Mouse (Mus musculus) left cerebral cortex, postnatal 10 days (tissue): Measurements from ENCODE around the gene Arl14ep. TPM values are rescaled to one million over a fixed set of nuclear protein-coding genes. Genes with fewer than 3 reads are reported as not detected.
"Not testable (repeated sequence)": the region's sequence is repeated elsewhere in the genome, so short reads cannot be mapped to it uniquely, and the experiment has no call there.

Experiments used
- DNase-seq, 2 experiments: peaks; one replicate each; pipeline ENCODE4 v3.0.0; 2021 to 2022; ENCODE audit warnings: low spot score in 2 of 2, mixed read lengths in 1 of 2; ENCODE audit errors: extremely low spot score in 1 of 2
- intact Hi-C: fragments of 180-260 bp; cut with DNase I; formaldehyde crosslinking; loops from one replicate; pipeline ENCODE4 v1.15.1; 2025
- total RNA-seq, 2 experiments: library from RNA; stranded (reverse); gene quantifications; 2 replicates each; pipeline ENCODE4 v1.2.3; 2021

Arl14ep gene
- 10 to 100 TPM; 40.5 to 40.8 TPM for total RNA-seq

DNA sequence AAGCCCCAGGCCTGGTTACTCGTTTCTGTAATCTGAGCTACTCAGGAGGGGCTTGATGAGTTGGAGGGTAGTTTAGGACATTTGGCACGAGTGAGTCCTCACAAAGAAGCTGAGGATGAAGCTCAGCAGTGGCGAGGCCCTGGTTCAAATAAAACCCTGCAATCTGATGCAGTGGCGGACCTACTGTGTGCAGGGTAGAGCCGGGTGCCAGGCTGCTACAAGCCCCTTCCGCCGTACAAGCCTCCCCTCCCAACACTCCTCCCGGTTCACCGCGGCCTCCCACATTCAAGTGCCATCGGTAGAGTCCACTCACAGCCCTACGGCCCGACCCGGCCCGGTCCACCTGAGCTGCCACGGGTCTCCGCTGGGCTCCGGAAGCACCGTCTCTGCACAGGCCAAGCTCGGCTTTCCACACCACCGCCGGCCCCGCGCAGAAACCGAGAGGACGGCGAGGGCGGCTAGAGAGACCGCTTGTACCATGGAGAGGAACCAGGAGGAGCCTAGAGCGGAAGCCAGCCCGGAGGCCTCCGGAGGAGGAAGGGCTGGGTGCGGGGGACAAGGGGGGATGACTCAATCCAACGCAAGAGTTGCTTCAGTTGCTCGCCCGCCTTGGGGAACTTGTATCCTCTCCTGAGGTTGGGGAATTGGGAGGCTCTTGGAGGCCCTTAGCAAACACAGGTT, at the start of gene Arl14ep:
Gene Arl14ep, minus strand, starts transcription at position 466 of the 681 bp plus-strand sequence.
- peak; percentile 77 to 92 for DNase-seq
- intact Hi-C loops, result loop anchor here (10.0 kb wide), 1 partner anchor 321 kb away; the partner anchor contains the start of gene Kcna4

DNA sequence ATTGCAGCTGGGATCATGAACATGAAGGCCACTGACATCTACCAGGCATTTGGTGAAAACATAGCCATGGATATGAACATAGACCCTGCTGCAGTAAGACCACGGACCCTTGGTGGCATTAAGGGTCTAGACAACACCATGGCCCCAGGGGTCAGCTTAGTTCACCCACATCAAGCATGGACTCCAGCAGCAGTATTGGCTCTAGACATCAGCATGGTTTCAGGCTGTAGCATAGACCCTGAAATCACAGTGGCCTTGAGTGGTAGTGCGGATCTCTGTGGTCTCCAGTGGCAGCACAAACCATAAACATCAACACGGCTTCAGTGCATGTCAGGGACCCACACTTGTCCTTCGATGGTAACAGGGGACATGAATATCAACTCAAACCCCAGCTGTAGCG, 48.5 kb upstream of the Arl14ep start:
- no peak for DNase-seq
- intact Hi-C loops, result no loop called here

DNA sequence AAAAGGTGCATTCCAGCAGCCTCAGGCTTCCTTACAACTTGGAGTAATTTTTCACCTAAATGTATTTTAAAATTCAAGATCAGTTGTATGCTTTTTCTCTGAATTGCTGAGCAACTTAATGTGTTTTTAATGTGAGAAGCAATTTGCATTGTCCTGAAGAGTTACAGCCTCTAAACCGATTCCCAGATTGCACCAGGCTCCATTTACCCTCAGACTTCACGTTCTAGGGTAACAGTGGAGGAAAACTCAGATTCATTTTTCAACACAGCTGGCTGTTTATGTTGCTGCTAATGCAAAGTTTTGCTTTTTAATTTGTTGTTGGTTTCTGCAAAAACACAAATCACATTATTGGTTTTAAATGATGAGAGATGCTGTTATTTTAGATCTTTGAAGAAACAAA, 45.1 kb upstream of the Arl14ep start:
- DNase-seq, result no peak
- intact Hi-C loops, result no loop called here

DNA sequence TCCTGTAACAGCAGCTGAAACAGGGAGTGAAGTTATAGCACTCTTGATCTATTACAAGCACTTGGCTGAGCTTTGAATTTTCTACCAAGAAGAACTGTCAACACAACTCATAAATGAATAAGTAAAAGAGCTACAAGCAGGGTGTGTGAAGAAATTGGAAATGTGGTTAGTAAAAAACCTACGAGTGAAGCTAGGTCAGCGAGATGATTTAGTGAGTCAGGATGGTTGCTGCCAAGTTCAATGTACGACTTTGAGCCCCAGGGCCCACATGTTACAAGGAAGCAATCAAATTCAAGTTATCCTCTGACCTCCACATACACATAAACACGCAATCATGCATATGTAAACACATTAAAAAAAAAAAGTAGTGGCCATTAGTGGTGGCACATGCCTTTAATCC, 38.9 kb upstream of the Arl14ep start:
- intact Hi-C loops, result no loop called here
- DNase-seq, result no peak

GRCm38 (mm10) chr2:107012318-107012717, 38.1 kb upstream of the Arl14ep start:
- intact Hi-C loops, result no loop called here
- DNase-seq, result no peak

GRCm38 (mm10) chr2:107010160-107010559, 35.9 kb upstream of the Arl14ep start:
- intact Hi-C loops, result no loop called here
- no peak for DNase-seq

DNA sequence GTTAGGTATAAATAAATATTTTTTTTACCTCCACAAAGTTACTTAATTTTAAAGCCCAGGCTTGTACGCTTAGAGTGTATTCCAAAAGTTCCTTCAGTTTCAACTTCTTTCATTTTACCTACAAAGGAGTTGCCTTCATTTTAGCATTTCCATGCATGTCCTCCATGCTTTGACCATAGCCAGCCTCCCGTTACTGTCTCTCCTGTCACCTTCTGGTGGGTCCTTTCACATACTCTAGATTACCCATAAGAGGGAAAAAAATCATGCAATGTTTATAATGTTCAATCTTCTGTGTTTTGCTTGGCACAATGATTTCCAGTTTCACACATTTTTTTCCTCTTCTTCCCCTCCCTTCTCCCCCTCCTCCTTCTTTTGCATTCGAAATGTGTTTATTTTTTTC, 32.2 kb upstream of the Arl14ep start:
- intact Hi-C loops, result no loop called here
- no peak for DNase-seq

DNA sequence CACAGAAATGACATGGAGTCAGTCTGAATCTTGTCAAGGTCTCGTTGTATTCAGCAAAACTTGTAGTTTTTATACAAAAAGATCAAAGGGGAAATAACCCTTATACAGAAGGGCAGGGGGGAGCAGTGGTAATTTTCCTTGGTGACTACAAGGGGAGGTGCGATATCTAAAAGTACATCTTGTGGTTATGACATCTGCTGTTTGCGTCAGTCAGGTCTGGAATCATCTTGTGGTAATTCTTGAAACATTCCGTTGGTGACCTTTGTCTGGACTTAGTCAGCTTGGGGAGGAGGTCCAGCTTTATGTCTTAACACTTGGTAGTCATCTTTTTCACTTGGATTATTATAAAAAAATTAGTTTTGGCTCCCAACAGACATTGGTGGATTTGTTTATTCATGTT, 31.7 kb upstream of the Arl14ep start:
- DNase-seq, intact Hi-C loops: not testable (repeated sequence)

GRCm38 (mm10) chr2:106991261-106991660, 17.0 kb upstream of the Arl14ep start:
- intact Hi-C loops, result no loop called here
- no peak for DNase-seq

DNA sequence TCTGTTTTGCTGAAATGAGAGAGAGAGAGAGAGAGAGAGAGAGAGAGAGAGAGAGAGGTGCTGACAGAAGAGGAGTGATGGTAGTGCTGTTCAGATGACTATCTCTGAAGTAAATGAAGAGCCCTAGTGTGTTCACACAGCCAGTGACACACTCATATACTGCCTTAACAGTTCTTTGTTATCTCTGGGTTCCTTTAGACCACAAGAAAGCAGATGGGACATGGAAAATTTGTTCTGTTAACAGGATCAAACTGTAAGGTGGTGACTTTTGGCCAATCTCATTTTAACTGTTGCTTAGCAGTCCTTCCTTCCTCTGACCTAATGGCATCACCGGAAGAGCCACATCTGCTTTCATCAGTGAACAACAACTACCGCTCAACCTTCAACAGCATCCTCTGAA, 10.7 kb upstream of the Arl14ep start:
- no peak for DNase-seq
- intact Hi-C loops, result loop anchor here (5.0 kb wide), 1 partner anchor 882 kb away; no protein-coding TSS in a partner anchor

DNA sequence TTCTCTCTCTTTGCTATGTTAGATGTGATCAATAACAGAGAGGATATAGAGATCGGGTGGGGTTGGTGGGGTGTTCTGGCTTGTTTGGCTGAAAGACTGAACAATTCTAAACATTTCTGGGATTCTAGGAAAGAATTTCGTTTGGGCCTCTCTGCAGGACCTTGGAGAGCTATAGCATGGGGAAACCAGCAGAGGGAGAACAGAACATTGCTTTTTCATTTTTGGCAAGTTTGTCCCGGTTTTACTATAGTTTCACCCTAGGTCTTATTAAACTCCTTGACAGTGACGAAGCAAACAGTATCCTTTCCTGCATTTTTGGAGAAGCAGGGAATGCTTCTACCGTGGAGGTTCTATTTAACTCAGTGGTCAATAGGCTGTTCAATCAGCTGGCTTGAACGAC, 8.3 kb upstream of the Arl14ep start:
- intact Hi-C loops, result loop anchor here (5.0 kb wide), 1 partner anchor 885 kb away; no protein-coding TSS in a partner anchor
- DNase-seq, result no peak

DNA sequence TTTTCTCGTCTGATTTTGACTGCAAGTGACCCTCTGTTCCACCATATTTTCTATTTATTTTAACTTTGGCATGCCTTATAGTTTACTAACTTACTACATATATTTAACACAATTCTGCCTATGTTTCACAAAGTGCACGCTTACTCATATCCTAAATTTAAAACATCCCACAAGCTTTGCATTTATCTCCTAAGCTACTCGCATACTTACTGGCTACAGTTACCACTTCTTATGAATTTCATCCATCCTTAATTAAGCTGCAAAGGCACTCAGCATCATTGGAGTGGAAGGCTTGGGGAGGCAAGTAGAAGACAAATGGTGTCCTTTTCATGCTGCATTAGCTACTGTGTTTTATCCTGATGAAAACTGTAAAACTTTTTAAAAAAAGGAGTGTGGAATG, 2.2 kb upstream of the Arl14ep start:
- no peak for DNase-seq
- intact Hi-C loops, result loop anchor here (10.0 kb wide), 1 partner anchor 318 kb away; the partner anchor contains the start of gene Kcna4

DNA sequence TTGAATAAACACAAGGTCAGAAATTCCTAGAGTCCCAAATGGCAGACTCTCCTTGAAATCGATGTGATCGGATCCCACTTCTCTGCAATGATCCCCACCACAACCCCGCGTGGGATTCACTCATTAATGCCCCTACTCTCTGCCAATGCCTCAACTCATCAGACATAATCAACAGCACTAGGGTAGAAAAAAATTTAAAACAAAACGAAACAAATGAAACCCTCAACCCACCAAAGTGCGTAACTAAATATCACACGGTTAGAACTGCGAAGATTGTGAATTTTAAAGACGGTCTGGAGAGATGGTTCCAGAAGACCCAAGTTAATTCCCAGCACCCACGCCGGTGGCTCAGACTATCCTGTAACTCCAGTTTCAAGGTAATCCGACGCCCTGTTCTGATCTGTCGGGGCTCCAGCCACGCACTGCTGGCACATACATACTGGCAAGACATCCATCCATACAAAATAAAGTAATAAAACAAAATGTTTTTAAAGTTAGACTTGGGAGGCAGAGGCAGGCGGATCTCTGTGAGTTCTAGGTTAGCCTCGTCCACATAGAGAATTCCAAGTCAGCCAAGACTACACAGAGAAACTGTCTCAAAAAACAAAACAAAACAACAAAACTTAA, 779 bp downstream of the Arl14ep start:
- intact Hi-C loops, result loop anchor here (10.0 kb wide), 1 partner anchor 321 kb away; the partner anchor contains the start of gene Kcna4

DNA sequence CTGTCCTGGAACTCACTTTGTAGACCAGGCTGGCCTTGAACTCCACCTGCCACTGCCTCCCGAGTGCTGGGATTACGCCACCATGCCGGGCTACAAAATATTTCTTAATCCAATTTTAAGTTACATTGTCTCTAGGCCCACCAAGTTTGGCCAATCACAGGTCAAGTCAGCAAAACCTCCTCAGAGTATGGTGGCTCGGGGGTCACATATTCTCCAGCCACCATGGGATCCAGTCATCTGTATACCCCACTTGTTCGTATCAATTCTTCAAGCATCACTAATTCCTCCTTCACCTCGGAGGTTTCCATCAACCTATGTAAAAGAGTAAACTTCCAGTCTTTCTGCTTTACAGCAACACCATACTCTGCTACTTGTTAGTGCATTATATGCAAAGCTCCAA, 1.4 kb downstream of the Arl14ep start:
- intact Hi-C loops, result loop anchor here (10.0 kb wide), 1 partner anchor 322 kb away; the partner anchor contains the start of gene Kcna4
- DNase-seq, result no peak

More for the DNA sequence above, 779 bp downstream of the Arl14ep start:
- DNase-seq, result no peak

DNA sequence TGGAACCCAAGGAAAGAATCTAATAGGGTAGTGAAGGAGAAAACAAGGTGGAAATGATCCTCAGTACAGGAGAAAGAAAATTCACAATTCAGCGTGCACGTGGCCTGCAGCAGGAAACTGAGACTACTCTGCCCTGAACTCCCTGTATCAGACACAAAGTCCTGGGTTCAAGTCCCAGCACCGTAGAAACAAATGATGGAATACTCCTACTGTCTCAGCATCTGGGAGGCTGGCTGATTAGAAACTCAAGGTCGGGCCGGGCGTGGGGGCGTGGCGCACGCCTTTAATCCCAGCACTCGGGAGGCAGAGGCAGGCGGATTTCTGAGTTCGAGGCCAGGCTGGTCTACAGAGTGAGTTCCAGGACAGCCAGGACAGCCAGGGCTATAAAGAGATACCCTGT, 3.3 kb downstream of the Arl14ep start:
- no peak for DNase-seq
- intact Hi-C loops, result loop anchor here (10.0 kb wide), 1 partner anchor 324 kb away; the partner anchor contains the start of gene Kcna4

DNA sequence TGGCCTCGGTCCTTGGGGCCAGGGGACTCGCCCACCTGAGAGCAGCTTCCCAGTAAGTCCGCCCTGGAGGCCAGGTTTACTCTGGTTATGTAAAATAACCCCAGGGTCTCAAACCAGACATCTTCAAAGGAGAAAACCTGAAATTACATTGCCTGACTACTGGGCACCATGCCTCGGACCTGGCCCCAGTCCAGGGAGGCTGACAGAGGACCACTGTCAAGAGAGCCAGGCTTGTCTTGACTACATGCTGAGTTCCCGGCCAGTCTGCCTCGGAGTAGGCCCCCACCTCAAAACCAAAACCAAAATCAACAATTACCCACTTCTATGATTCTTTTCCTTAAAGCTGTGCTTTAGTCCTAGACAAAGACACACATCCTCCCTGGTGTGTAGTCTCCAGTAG, 5.9 kb downstream of the Arl14ep start:
- DNase-seq, result peak in 1 of 2 experiments; percentile 54
- intact Hi-C loops, result no loop called here

DNA sequence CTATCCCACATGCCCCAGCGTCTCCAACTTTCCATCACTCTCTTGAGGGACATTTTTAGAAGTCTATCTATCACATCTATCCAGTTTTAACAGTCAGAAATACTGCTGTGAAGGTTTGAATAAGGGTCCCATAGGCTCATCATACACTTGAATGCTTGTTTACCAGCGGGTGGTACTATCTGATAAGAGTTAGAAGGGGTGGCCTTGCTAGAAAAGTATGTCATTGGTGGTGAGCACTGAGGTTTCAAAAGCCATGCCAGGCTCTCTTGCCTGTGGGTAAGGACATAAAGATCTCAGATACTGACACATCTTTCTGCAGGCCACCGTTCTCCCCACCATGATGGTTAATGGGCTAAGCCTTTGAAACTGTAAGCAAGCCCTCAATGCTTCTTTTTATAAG, 10.7 kb downstream of the Arl14ep start:
- no peak for DNase-seq
- intact Hi-C loops, result no loop called here

DNA sequence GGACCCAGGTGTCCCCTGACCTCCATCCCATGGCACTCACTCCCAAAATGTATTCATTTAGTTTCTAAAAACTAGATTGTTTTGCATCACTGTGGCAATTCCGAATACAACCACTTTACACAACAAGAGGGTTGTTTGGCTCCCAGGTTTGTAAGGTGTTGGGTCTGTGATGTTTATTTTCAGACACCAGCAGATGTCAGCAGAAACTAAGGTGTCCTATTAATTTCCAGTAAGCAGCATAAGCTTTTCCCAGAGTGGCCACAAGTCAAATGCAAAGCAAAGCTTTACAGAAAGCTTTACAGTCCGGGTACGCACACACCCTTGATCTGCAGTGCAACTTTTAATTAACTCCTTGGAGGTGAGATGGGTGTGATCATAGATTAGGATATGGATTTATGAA, 12.6 kb downstream of the Arl14ep start:
- intact Hi-C loops, result no loop called here
- no peak for DNase-seq

DNA sequence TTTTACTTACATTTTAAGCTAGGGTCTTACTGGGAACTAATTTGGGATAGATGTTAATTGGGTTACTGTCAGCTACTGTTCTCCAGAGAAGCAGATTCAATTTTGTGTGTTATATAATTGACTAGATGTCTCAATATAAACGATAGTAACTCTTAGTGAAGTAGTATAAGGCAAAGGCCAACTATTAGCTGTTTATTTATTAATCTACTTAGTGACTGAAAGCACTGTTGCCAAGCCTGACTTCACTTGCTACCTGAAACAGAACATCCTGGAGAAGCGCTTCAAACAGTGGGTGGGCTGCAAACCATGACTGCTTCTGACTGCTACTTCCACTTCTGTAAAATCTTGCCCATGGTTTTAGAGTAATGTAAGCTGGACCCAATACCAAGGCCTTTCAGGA, 13.2 kb downstream of the Arl14ep start:
- no peak for DNase-seq
- intact Hi-C loops, result no loop called here

- intact Hi-C loops, result no loop called here
- DNase-seq, result peak in 1 of 2 experiments; percentile 31
Observed at GRCm38 (mm10) chr2:106960237-106960636, 14.0 kb downstream of the Arl14ep start.
